Mouse (Mus musculus) brain, embryonic 14.5 days (tissue): Measurements from ENCODE around the gene Pidd1.

Source experiments
- CTCF ChIP-seq: fragments of 200-500 bp; IDR thresholded peaks from 2 replicates; pipeline ENCODE4 v1.5.1; 2012; ENCODE audit warnings: inconsistent platforms, mild to moderate bottlenecking, moderate library complexity, borderline replicate concordance; ENCODE audit not compliant: insufficient read depth, insufficient read length; ENCODE audit errors: extremely low read depth
- POLR2A ChIP-seq: fragments of 200-500 bp; IDR thresholded peaks from 2 replicates; pipeline ENCODE4 v1.6.1; 2012; ENCODE audit warnings: mild to moderate bottlenecking, inconsistent platforms, borderline replicate concordance; ENCODE audit not compliant: poor library complexity, insufficient read depth, insufficient read length, severe bottlenecking; ENCODE audit errors: extremely low read depth

- TF ChIP-seq CTCF: no peak
- TF ChIP-seq POLR2A: no peak
These were observed 38.4 kb downstream of the Pidd1 start for GRCm38 (mm10) chr7:141405466-141405865.
